Mouse (Mus musculus): ENCODE data around the gene Rabggta. TPM values are rescaled to one million over a fixed set of nuclear protein-coding genes. Genes with fewer than 3 reads are reported as not detected.

Gene Rabggta
- polyA plus RNA-seq, 1 experiment from 2014 or later = 34.1 TPM

DNA sequence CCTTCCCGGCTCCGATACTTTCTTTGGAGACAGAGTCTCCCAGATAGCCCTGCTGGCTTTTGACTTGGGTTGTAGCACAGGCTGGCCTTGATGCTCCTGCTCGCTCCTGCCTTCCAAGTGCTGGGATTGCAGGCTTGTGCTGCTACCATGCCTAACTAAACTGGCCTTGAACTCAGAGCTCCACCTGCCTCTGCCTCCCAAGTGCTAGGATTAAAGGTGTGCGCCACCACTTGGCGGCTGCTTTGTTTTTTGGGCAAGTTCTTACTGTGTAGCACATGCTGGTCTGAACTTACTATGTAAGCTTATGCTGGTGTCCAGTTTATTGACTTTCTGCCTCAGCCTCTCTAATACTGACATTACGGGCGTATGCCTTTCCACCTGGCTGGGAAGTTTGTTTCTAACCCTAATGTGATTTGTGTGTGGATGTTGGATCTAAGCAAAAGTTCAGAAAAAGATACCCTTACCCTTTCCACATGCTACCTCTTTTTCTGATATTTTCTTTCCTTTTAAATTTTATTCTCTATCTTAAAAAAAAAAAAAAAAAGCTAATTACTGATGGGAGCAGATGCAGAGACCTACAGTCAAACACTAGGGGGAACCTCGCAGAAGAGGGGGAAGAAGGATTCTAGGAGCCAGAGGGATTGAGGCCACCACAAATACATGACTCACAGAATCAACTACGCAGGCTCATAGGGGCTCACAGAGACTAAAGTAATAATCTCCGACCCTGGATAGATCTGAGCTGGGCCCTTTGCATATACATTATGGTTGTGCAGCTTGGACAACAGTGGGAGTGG lies 25.2 kb upstream of the Rabggta start:
- no peak overlapping the region for H3K4me3 ChIP-seq (replicated peaks)
- no peak for ATAC-seq
- no peak overlapping the region for H3K9ac ChIP-seq
- H3K36me3 ChIP-seq = peaks cover 28% of the 10 kb centered on the region
- no peaks in the 10 kb centered on the region for H3K27me3 ChIP-seq (replicated peaks)
- H3K27ac ChIP-seq = no peak overlapping the region
- peak overlapping the region; percentile 89 for H3K4me2 ChIP-seq (replicated peaks)
- H3K4me1 ChIP-seq (replicated peaks) = peaks cover 26% of the 10 kb centered on the region
- WGBS = 89% methylated on average over 10 of the region's 10 CpGs
- H3K9me3 ChIP-seq = no peaks in the 10 kb centered on the region

DNA sequence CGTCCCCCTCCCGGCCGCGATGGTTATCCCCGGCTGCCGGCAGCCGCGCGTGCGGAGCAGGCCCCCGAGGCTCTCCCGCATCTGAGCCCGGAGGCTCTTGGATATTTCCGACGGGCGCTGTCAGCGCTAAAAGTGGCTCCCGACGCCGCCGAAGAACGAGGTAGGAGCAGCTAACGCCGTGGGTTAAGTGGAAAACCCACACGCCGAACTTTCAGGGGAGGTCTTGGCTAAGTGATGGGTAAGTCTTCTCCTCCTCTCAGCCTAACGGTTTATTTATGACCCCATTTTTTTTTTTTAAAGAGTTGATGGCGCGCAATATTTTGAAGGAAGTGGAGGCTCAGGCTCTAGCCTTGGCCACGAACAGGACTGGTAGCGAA lies 23.8 kb upstream of the Rabggta start:
- H3K36me3 ChIP-seq = peaks cover 17% of the 10 kb centered on the region; the same call in 1 of the 2 replicates
- H3K9ac ChIP-seq = peak overlapping the region; percentile 81
- H3K4me1 ChIP-seq (replicated peaks) = peaks cover 26% of the 10 kb centered on the region
- H3K27ac ChIP-seq = peak overlapping the region; percentile 51; the same call in 1 of the 2 replicates
- ATAC-seq = no peak
- no peaks in the 10 kb centered on the region for H3K27me3 ChIP-seq (replicated peaks)
- under 1% methylated on average over 31 of the region's 31 CpGs for WGBS
- H3K9me3 ChIP-seq = no peaks in the 10 kb centered on the region
- peak overlapping the region; percentile 92 for H3K4me3 ChIP-seq (replicated peaks)
- peak overlapping the region; percentile 89 for H3K4me2 ChIP-seq (replicated peaks)

- Histone ChIP-seq H3K27me3 (replicated peaks) (no peaks in the 10 kb centered on the region), H3K36me3 (peaks cover 15% of the 10 kb centered on the region), H3K4me2 (replicated peaks) (peak within 1 kb of the TSS; percentile 89), H3K9me3 (no peaks in the 10 kb centered on the region), H3K4me3 (replicated peaks) (peak within 1 kb of the TSS; percentile 92), H3K27ac (peak within 1 kb of the TSS; percentile 56), H3K9ac (peak within 1 kb of the TSS; percentile 81), H3K4me1 (replicated peaks) (peaks cover 26% of the 10 kb centered on the region)
- WGBS = 1% methylated on average over 42 of the region's 48 CpGs
- ATAC-seq = peak; percentile 95
Observed at GRCm38 (mm10) chr14:55745180-55745860, 23.3 kb upstream of the Rabggta start, which contains the start of the genes Dhrs1 and Nop9. Dhrs1 (minus strand) TSS chr14:55745690. Nop9 (plus strand) TSS chr14:55745693.

GRCm38 (mm10) chr14:55743711-55744110 lies 21.6 kb upstream of the Rabggta start:
- peak; percentile 72 for ATAC-seq
- H3K4me3 ChIP-seq (replicated peaks) = peak overlapping the region; percentile 10; the same call in 1 of the 2 replicates

DNA sequence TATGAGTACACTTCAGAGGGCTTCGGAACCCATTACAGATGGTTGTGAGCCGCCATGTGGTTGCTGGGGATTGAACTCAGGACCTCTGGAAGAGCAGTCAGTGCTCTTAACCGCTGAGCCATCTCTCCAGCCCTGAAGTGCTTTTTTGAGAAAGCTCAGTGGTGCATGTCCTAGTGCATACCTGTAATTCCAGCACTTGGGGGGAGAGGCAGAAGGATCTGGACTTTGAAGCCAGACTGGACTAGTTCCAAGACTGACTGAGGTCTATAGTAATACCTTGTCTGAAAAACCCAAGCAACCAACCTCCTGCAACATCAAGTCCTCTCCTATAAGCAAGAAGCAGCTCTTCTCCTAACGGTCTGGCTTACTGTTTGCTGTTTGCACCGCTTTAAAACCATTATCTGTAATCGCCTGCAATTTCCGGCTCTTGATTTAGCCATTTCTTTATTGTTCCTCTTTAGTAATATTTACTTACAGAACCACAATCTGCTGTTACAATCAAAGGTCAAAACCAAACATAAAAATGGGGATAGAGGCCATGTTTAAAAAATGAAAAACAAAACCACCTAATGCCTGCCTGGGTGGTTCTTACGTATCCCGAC lies 15.1 kb upstream of the Rabggta start:
- Histone ChIP-seq H3K4me3 (replicated peaks) (no peak overlapping the region), H3K9me3 (no peaks in the 10 kb centered on the region), H3K27ac (no peak overlapping the region), H3K36me3 (peaks cover 13% of the 10 kb centered on the region), H3K4me1 (replicated peaks) (0 out of 2 replicates have a peak, but pooled peaks cover 21% of the 10 kb centered on the region), H3K9ac (no peak overlapping the region), H3K4me2 (replicated peaks) (no peak overlapping the region), H3K27me3 (replicated peaks) (no peaks in the 10 kb centered on the region)
- WGBS = 75% methylated on average over 9 of the region's 9 CpGs
- no peak for ATAC-seq

More at GRCm38 (mm10) chr14:55743711-55744110, 21.6 kb upstream of the Rabggta start:
- Histone ChIP-seq H3K27ac (no peak overlapping the region), H3K9me3 (no peaks in the 10 kb centered on the region), H3K9ac (0 out of 2 replicates have a peak overlapping the region, but pooled peaks have one; percentile 30), H3K27me3 (replicated peaks) (no peaks in the 10 kb centered on the region), H3K36me3 (peaks cover 8% of the 10 kb centered on the region), H3K4me2 (replicated peaks) (peak overlapping the region; percentile 48), H3K4me1 (replicated peaks) (peaks cover 26% of the 10 kb centered on the region)
- 17% methylated on average over 10 of the region's 10 CpGs for WGBS

DNA sequence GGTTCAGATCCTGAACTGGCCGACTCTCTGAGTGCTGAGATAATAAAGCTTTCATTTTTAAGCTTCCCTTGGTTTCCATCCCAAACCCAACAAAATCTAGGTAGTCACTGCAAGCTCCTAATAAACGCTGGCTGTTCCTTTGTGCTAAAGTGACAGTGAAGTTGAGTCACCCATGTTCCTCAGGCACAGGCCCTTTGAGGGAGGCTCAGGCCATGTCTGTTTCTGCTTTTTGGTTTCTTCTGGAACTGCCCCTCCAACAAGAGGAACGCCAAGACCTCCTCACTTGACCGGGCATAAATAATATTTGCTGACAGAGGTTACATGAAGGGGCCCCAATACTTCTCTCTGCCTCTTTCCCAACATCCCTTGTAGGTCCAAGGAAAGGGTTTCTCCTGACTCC lies 13.7 kb upstream of the Rabggta start:
- peak overlapping the region; percentile 34; the same call in 1 of the 2 replicates for H3K27ac ChIP-seq
- WGBS = 56% methylated on average over 4 of the region's 4 CpGs
- H3K9me3 ChIP-seq = no peaks in the 10 kb centered on the region
- no peak for ATAC-seq
- 0 out of 2 replicates have a peak, but pooled peaks cover 21% of the 10 kb centered on the region for H3K4me1 ChIP-seq (replicated peaks)
- H3K36me3 ChIP-seq = peaks cover 13% of the 10 kb centered on the region
- H3K4me3 ChIP-seq (replicated peaks) = no peak overlapping the region
- H3K9ac ChIP-seq = no peak overlapping the region
- H3K4me2 ChIP-seq (replicated peaks) = peak overlapping the region; percentile 26; the same call in 1 of the 2 replicates
- H3K27me3 ChIP-seq (replicated peaks) = no peaks in the 10 kb centered on the region

DNA sequence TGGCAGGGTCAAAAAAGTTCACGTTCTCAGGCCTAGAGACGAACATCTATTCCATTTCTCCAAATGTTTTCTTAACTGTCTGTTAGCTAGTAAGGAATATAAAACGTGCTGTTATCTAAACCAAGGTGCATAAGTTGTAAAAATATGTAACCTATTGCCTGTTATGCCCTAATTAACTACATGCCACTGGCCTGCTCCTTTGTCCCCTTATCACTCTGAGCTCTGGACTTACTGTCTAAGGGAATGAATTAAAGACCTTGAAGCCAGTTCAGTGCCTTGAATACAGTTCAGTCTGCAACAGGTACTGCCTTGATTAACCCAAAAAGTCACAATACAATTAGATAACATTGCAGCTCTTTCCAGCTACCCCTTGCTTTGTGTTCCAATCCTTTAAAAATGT lies 13.3 kb upstream of the Rabggta start:
- peak; percentile 82 for ATAC-seq
- Histone ChIP-seq H3K9ac (no peak overlapping the region), H3K36me3 (peaks cover 10% of the 10 kb centered on the region), H3K27ac (peak overlapping the region; percentile 34; the same call in 1 of the 2 replicates), H3K27me3 (replicated peaks) (no peaks in the 10 kb centered on the region), H3K9me3 (no peaks in the 10 kb centered on the region), H3K4me2 (replicated peaks) (0 out of 2 replicates have a peak overlapping the region, but pooled peaks have one; percentile 26), H3K4me1 (replicated peaks) (0 out of 2 replicates have a peak, but pooled peaks cover 21% of the 10 kb centered on the region), H3K4me3 (replicated peaks) (no peak overlapping the region)
- WGBS = 30% methylated on average over 3 of the region's 3 CpGs

GRCm38 (mm10) chr14:55734869-55735268 lies 12.8 kb upstream of the Rabggta start:
- WGBS = 62% methylated on average over 7 of the region's 7 CpGs
- Histone ChIP-seq H3K36me3 (peaks cover 6% of the 10 kb centered on the region; the same call in 1 of the 2 replicates), H3K4me3 (replicated peaks) (no peak overlapping the region), H3K27me3 (replicated peaks) (no peaks in the 10 kb centered on the region), H3K4me1 (replicated peaks) (0 out of 2 replicates have a peak, but pooled peaks cover 21% of the 10 kb centered on the region), H3K9me3 (no peaks in the 10 kb centered on the region), H3K4me2 (replicated peaks) (no peak overlapping the region), H3K9ac (no peak overlapping the region), H3K27ac (no peak overlapping the region)
- ATAC-seq = peak; percentile 20

DNA sequence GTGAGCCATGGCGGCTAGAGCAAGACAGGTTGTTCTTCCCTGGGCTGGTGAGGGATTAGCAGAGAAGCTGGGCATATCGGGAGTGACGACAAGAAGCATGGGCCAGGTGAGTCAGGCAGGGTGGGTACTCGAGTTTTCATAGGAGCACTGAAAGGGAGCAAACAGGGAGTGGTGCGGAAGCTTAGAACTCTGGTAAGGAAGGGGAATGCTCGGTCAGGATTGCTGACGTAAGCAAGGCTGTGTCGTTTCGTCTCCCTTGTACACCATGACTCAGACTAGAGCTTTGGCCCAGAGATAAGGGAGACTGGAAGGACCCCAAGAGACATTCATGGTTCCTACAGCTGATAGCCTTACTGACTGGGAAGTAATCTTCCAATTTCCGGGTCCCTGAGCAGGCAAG lies 11.8 kb upstream of the Rabggta start:
- H3K4me3 ChIP-seq (replicated peaks) = no peak overlapping the region
- H3K27ac ChIP-seq = no peak overlapping the region
- no peaks in the 10 kb centered on the region for H3K27me3 ChIP-seq (replicated peaks)
- H3K4me1 ChIP-seq (replicated peaks) = 0 out of 2 replicates have a peak, but pooled peaks cover 21% of the 10 kb centered on the region
- peak; percentile 59 for ATAC-seq
- 55% methylated on average over 10 of the region's 10 CpGs for WGBS
- H3K4me2 ChIP-seq (replicated peaks) = no peak overlapping the region
- H3K9me3 ChIP-seq = no peaks in the 10 kb centered on the region
- peaks cover 5% of the 10 kb centered on the region; the same call in 1 of the 2 replicates for H3K36me3 ChIP-seq
- H3K9ac ChIP-seq = no peak overlapping the region

DNA sequence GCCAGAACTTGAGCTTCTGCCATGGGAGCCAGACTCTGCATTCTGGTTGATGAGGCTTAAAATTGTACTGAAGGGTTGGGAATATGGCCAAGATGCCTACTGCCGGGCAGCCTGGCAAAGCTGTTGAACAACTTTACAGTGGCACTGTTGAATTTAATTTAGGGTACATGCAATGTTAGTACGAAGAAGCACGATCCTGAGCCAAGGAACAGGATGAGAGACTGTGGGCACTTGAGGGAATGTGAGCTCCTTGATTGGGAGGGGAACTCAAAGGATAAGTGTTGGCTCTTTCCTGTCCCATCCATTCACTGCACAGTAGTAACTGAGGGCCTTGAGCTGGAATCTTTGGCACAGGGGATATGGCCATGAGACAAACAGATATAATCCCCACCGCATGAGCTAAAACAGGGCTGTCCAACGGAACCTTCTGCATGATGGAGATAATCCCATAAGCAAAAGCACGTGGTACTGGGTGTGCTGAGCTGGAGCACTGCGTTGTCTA lies 8.5 kb upstream of the Rabggta start:
- Histone ChIP-seq H3K27ac (no peak overlapping the region), H3K36me3 (no peaks in the 10 kb centered on the region), H3K27me3 (replicated peaks) (no peaks in the 10 kb centered on the region), H3K9me3 (no peaks in the 10 kb centered on the region), H3K9ac (no peak overlapping the region), H3K4me1 (replicated peaks) (0 out of 2 replicates have a peak, but pooled peaks cover 9% of the 10 kb centered on the region), H3K4me3 (replicated peaks) (no peak overlapping the region), H3K4me2 (replicated peaks) (no peak overlapping the region)
- 83% methylated on average over 7 of the region's 7 CpGs for WGBS
- ATAC-seq = no peak

GRCm38 (mm10) chr14:55730116-55730515 lies 8.1 kb upstream of the Rabggta start:
- Histone ChIP-seq H3K9ac (no peak overlapping the region), H3K27me3 (replicated peaks) (no peaks in the 10 kb centered on the region), H3K4me1 (replicated peaks) (0 out of 2 replicates have a peak, but pooled peaks cover 9% of the 10 kb centered on the region), H3K4me2 (replicated peaks) (no peak overlapping the region), H3K4me3 (replicated peaks) (no peak overlapping the region), H3K27ac (no peak overlapping the region), H3K9me3 (no peaks in the 10 kb centered on the region), H3K36me3 (no peaks in the 10 kb centered on the region)
- ATAC-seq = no peak
- WGBS = 82% methylated on average over 7 of the region's 7 CpGs

Measured in intestine, embryonic 15.5 days (tissue).